Mouse (Mus musculus): ENCODE data around the gene Mfap1b. TPM values are rescaled to one million over a fixed set of nuclear protein-coding genes. Genes with fewer than 3 reads are reported as not detected.
"Not testable (repeated sequence)": the region's sequence is repeated elsewhere in the genome, so short reads cannot be mapped to it uniquely, and the experiment has no call there.

Gene Mfap1b
- total RNA-seq, 2 experiments from 2014 or later, result 40.9 to 41.5 TPM

DNA sequence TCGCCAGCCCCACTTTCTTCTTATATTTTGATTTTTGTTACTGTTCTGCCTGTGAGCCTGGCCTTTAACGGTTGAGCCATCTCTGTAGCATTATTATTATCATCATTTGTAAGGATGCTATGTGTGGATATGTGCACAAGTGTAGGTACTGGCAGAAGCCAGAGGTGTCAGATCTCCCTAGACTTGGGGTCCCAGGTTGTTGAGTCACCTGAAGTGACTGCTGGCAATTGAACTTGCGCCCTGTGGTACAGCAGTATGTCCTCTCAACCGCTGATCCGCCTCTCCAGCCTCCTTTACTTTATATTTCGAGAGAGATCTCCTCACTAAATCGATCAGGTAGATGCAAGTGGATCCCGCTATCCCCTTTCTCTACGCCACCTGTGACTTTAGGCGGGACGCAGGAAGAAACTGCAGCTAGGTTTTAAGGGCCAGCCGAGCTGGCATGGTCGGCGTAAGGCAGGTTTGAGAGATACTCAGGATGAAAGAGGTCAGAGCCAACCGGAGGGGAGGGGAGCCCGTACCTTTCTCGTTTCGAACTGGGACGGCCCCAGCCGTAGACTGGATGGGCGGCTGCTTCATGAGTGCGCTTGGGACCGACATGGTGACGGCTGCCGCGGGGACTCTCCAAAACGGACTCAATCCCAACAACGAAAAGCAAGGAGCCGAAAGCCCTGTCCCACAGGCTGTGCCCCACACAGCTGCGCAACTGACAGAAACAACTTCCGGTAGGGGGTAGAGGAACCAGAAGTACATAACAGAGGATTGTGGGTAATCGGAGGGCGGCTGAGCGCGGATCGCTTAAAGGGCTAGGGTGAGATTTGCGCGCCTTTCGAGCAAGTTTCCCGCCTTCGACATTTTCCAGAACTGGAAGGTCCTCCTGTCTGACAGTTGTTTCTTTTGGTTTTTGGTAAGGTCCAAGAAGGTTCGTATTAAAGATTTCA lies 32.3 kb upstream of the Mfap1b start, which contains the start of the genes Mfap1a and Wdr76:
Gene Mfap1a, minus strand, starts transcription at position 724 of the 941 bp plus-strand sequence.
Gene Wdr76, plus strand, starts transcription at position 782 of the 941 bp plus-strand sequence.
- H3K4me3 ChIP-seq, result peak within 1 kb of the TSS; percentile 91
- peak; percentile 21 for TF ChIP-seq CTCF (IDR thresholded peaks at IDR 0.05)
- H3K27ac ChIP-seq, result peak within 1 kb of the TSS; percentile 79; the same call in 1 of the 2 replicates
- intact Hi-C loops (cut with DNase I), result loop anchor here (1.0 kb wide), 1 partner anchor 32 kb away; the partner anchor contains the start of gene Mfap1b
- peak; percentile 75 to 78 for DNase-seq (ENCODE audit: extremely low spot score in 1 of 2, low spot score in 2 of 2)

DNA sequence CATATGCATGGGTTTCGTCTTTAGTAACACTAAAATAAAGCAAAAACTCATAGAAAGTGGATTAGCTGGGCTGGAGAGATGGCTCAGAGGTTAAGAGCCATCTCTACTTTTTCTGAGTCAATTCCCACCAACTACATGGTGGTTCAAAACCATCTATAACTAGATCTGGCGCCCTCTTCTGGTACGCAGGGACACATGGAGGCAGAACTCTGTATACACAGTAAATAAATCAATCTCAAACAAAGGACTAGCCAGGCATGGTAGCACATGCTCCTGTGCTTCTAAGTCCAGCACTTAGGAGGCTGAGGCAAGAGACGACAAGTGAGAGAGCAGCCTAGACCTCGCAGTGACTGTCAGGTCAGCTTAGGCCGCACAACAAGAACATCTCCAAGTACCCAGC lies 27.7 kb upstream of the Mfap1b start:
- H3K27ac ChIP-seq; intact Hi-C loops (cut with DNase I); DNase-seq (ENCODE audit: extremely low spot score in 1 of 2, low spot score in 2 of 2); H3K4me3 ChIP-seq: not testable (repeated sequence)

DNA sequence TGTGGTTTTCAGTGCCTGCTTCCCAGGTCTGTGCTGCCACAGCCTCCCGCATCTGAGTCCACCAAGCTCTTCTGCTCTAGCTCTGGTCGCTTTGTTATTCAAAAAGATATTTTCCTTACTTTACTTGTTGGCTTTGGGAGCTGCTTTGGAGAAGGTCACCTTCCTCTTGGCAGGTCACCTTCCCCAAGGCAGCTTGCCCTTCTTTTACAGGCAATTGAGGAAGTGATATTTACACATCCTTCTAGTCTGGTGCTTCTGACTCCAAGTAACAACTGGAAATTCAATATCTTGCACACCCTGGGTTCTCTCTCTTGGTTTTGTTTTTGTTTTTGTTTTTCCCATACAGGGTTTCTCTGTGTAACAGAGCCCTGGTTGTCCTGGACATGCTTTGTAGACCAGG lies 10.5 kb upstream of the Mfap1b start:
- DNase-seq (ENCODE audit: extremely low spot score in 1 of 2, low spot score in 2 of 2); H3K4me3 ChIP-seq; intact Hi-C loops (cut with DNase I); H3K27ac ChIP-seq: not testable (repeated sequence)

DNA sequence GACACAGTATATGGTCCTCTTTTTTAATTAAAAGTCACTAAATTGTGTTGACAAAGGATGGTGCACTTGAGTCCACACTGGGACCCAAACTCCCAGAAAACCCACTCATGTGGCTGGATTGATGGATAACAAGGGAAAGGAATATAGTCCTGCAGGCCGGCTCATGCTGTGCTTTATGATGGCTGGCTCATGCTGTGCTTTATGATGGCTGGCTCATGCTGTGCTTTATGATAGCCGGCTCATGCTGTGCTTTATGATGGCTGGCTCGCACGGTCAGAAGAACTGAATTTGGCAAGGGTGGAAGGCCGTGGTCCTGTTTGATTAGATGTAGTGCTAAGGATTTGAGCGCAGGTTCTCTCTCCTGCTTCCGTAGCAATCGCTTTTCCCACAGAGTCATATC lies 9.7 kb upstream of the Mfap1b start:
- intact Hi-C loops (cut with DNase I), result no loop called here
- Histone ChIP-seq H3K27ac (no peak overlapping the region), H3K4me3 (no peak overlapping the region)
- no peak for TF ChIP-seq CTCF (IDR thresholded peaks at IDR 0.05)
- DNase-seq (ENCODE audit: extremely low spot score in 1 of 2, low spot score in 2 of 2), result no peak

DNA sequence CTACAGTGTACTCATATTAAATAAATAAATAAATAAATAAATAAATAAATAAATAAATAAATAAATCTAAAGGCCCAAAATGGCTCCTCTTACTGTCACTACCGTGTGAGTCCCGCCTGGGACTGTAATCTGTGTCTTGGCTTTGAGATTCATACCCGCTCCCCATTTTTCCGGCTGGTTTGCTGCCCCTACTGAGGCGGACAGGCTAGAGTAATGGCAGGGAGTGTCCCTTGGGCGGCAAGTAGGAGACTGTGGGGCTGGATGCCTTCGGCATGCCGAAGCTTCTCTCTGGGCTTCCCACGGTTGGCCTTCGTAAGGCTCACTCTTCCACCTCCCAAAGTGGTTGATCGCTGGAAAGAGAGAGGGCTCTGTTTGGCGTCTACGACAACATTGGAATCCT lies 7.0 kb upstream of the Mfap1b start:
- DNase-seq (ENCODE audit: extremely low spot score in 1 of 2, low spot score in 2 of 2); intact Hi-C loops (cut with DNase I); H3K27ac ChIP-seq; H3K4me3 ChIP-seq: not testable (repeated sequence)

DNA sequence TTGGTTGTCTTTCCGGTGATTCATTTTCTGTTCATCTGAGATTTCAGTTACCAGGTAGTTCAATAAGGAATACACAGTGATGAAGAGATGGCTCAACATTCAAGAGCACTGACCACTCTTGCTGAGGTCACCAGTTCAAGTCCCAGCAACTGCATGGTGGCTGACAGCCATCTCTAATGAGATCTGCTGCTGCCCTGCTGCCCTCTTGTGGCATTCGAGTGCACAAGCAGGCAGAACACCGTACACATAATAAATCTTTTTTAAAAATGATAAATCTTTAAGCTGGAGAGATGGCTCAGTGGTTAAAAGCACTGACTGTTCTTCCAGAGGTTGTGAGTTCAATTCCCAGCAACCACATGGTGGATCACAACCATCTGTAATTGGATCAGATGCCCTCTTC lies 6.6 kb upstream of the Mfap1b start:
- intact Hi-C loops (cut with DNase I), result no loop called here
- no peak overlapping the region for H3K27ac ChIP-seq
- no peak for DNase-seq (ENCODE audit: extremely low spot score in 1 of 2, low spot score in 2 of 2)
- H3K4me3 ChIP-seq, result no peak overlapping the region
- peak; percentile 54 for TF ChIP-seq CTCF (IDR thresholded peaks at IDR 0.05)

DNA sequence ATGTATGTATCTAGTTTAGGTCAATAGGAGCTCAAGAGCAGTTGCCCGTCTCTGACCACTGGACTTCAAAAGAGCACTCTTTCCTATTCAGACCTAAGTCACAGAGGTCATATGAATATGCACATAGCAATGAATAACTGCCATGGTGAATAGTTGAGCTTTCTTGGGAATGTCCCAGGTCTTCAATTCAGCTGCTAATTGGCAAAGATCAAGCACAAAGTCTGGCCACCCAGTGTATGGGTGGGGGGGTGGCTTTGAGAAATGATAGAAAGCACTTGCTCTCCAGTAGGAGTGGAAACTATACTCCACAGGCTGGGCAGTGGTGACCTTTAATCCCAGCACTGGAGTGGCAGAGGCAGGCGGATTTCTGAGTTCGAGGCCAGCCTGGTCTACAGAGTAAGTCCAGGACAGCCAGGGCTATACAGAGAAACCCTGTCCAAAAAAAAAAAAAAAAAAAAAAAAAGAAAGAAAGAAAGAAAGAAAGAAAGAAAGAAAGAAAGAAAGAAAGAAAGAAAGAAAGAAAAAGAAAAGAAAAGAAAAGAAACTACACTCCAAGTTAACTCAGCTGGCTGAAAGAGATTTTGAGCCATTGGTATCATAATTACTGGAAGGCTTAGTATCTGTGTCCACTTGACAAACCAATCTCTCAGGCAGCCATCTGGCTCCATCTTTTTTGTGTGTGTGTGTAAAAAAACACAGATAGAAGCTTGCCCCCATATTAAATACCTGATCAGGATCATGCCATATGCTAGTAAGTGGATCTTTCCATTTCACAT lies 3.8 kb upstream of the Mfap1b start:
- DNase-seq (ENCODE audit: extremely low spot score in 1 of 2, low spot score in 2 of 2), result no peak
- Histone ChIP-seq H3K27ac (no peak overlapping the region), H3K4me3 (no peak overlapping the region)
- TF ChIP-seq CTCF (IDR thresholded peaks at IDR 0.05), result no peak
- intact Hi-C loops (cut with DNase I), result no loop called here

DNA sequence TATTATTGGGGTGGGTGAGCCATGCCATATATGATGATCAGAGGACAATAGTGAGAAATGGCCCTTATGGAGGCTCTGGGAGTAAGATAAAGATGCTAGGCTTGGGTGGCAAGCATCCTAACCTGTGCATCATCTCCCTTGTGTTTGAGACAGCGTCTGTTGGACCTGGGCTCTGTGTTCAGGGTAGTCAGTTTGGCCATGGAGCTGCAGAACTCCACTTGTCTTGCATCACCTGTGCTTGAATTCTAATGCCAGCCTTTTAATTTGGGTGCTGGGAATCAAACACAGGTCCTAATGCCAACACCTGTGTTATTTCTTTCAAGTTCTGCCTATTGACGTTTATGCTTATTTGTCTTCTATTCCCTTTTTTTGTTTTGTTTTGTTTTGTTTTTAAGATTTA lies 1.4 kb upstream of the Mfap1b start:
- DNase-seq (ENCODE audit: extremely low spot score in 1 of 2, low spot score in 2 of 2); H3K4me3 ChIP-seq; intact Hi-C loops (cut with DNase I); H3K27ac ChIP-seq: not testable (repeated sequence)

DNA sequence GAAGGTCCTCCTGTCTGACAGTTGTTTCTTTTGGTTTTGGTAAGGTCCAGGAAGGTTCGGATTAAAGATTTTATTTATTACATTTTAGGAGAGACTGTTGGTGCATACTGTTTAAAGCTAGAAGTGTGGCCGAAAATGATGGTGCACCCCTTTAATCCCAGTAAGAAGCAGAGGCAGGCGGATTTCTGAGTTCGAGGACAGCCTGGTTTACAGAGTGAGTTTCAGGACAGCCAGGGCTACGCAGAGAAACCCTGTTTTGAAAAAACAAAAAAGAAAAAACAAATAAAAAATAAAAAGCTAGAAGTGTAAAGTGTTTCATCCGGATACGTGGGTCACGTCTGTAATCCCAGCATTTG lies 291 bp upstream of the Mfap1b start:
- TF ChIP-seq CTCF (IDR thresholded peaks at IDR 0.05), result no peak
- H3K4me3 ChIP-seq, result peak overlapping the region; percentile 63
- intact Hi-C loops (cut with DNase I), result loop anchor here (1.0 kb wide), 1 partner anchor 32 kb away; the partner anchor contains the start of genes Mfap1a and Wdr76
- no peak for DNase-seq (ENCODE audit: extremely low spot score in 1 of 2, low spot score in 2 of 2)
- H3K27ac ChIP-seq, result peak overlapping the region; percentile 44; the same call in 1 of the 2 replicates

DNA sequence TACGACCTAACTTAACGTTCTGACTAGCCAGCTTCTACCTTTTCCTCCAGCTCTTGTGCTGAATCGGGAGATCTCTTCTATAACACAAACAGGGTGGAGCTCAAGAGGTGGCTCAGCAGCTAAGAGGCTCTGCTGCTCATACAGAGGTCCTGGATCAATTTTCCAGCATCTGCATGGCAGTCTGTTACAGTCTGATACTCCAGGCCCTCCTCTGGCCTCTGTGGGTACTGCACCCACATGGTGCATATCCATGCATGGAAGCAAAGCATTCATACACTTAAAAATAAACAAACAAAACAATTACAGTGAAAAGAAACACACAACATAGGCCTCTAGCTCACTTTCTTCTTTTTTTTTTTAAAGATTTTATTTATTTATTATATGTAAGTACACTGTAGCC lies 1.1 kb downstream of the Mfap1b start:
- H3K27ac ChIP-seq; DNase-seq (ENCODE audit: extremely low spot score in 1 of 2, low spot score in 2 of 2); intact Hi-C loops (cut with DNase I): not testable (repeated sequence)
- peak overlapping the region; percentile 63 for H3K4me3 ChIP-seq

DNA sequence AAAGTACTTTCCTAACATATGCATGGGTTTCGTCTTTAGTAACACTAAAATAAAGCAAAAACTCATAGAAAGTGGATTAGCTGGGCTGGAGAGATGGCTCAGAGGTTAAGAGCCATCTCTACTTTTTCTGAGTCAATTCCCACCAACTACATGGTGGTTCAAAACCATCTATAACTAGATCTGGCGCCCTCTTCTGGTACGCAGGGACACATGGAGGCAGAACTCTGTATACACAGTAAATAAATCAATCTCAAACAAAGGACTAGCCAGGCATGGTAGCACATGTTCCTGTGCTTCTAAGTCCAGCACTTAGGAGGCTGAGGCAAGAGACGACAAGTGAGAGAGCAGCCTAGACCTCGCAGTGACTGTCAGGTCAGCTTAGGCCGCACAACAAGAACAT lies 4.9 kb downstream of the Mfap1b start:
- H3K27ac ChIP-seq; DNase-seq (ENCODE audit: extremely low spot score in 1 of 2, low spot score in 2 of 2); H3K4me3 ChIP-seq; intact Hi-C loops (cut with DNase I): not testable (repeated sequence)

DNA sequence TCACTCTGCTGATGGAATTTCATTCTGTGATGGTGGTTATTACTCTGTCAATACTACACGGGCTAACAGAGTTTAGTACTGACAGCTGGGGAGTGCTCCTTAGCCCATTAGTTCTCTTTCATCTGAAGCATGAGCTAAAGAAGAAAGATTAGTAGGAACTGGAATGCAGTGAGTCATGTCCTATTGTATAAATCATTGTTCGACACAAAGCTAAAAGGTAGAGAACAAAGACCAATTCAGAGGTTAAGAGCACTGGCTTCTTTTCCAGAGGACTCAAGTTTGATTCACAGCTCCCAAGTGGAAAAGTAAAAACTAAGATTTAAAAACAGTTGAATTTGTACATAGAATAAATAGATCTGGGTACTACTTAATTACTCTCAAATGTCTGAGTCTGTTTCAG lies 13.8 kb downstream of the Mfap1b start:
- TF ChIP-seq CTCF (IDR thresholded peaks at IDR 0.05), result no peak
- intact Hi-C loops (cut with DNase I), result no loop called here

More for the DNA sequence above, 13.8 kb downstream of the Mfap1b start:
- DNase-seq (ENCODE audit: extremely low spot score in 1 of 2, low spot score in 2 of 2), result no peak
- Histone ChIP-seq H3K27ac (no peak overlapping the region), H3K4me3 (no peak overlapping the region)

All from left cerebral cortex, adult 2 months (tissue).